Mouse (Mus musculus) limb, embryonic 11.5 days (tissue): ENCODE measurements at regions not wholly inside any gene's neighbourhood (a gene's known extent, or its start where the extent isn't known, plus 50 kb on each side); places are given as distances from the start of the nearest gene placed in this dataset.

Experiments
- ATAC-seq: fragments of 200-750 bp; cut with Nextera tagmentation; 2 replicates; pipeline ENCODE4 v1.8.0; 2017; ENCODE audit warnings: low read depth; ENCODE audit not compliant: insufficient number of reproducible peaks, low FRiP score, low TSS enrichment
- DNase-seq: peaks from one replicate; pipeline ENCODE4 v3.0.0-alpha.2; 2015; ENCODE audit warnings: low spot score
- H3K27ac ChIP-seq: fragments of 300-500 bp; sonication (generic); replicated peaks from 2 replicates; pipeline ENCODE4 v1.5.1; 2014; ENCODE audit warnings: low read depth, mild to moderate bottlenecking, low read length
- H3K27me3 ChIP-seq: fragments of 300-500 bp; sonication (generic); 2 replicates; pipeline ENCODE4 v1.6.1; 2014; ENCODE audit warnings: mild to moderate bottlenecking, low read length, mixed read lengths; ENCODE audit not compliant: control insufficient read depth, insufficient read depth
- H3K36me3 ChIP-seq: fragments of 300-500 bp; sonication (generic); 2 replicates; pipeline ENCODE4 v1.6.1; 2014; ENCODE audit warnings: mild to moderate bottlenecking, low read length, moderate library complexity, mixed read lengths; ENCODE audit not compliant: control insufficient read depth, insufficient read depth
- H3K4me1 ChIP-seq: fragments of 300-500 bp; sonication (generic); 2 replicates; pipeline ENCODE4 v1.6.1; 2014; ENCODE audit warnings: low read length, mixed read lengths; ENCODE audit not compliant: control insufficient read depth, insufficient read depth
- H3K4me2 ChIP-seq: fragments of 300-500 bp; sonication (generic); 2 replicates; pipeline ENCODE4 v1.6.1; 2014; ENCODE audit warnings: low read depth, mild to moderate bottlenecking, moderate library complexity; ENCODE audit not compliant: severe bottlenecking
- H3K4me3 ChIP-seq: fragments of 300-500 bp; sonication (generic); 2 replicates; pipeline ENCODE4 v1.5.1; 2014; ENCODE audit warnings: low read depth, low read length
- H3K9ac ChIP-seq: fragments of 300-500 bp; sonication (generic); 2 replicates; pipeline ENCODE4 v1.6.1; 2014; ENCODE audit warnings: mild to moderate bottlenecking, low read length
- H3K9me3 ChIP-seq: fragments of 300-500 bp; sonication (generic); 2 replicates; pipeline ENCODE4 v1.6.1; 2016; ENCODE audit warnings: low read length; ENCODE audit not compliant: control insufficient read depth
- WGBS: fragments of 180-500 bp; shearing (Covaris S2); extraction: QIAGEN DNeasy Blood & Tissue Kit; methylation state at CpG from one replicate; pipeline ENCODE4 v1.1.7; 2014; 5-methylcytosine and 5-hydroxymethylcytosine counted together

DNA sequence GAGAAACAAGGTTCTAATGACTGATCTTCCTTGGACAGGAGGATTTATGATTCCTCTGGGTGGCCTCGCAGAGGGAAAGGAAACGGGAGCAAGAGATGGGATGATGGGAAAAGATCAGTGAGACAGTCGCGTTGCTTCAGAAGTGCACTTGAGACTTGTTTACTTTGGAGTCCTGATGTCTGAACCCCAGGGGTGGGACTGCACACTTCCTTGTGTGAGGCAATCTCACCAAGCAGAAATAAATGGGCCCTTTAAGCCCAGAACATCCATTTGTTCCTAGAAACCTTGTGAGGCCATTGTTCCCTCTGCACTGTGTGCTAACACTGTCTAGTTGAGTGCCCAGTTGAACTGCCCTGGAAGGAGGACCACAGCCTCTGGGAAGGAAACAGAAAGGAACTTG lies 81.5 kb upstream of the Tmc1 start:
- Histone ChIP-seq H3K27me3 (no peaks in the 10 kb centered on the region), H3K4me1 (no peaks in the 10 kb centered on the region), H3K9ac (no peak overlapping the region), H3K27ac (no peak overlapping the region), H3K9me3 (no peaks in the 10 kb centered on the region), H3K4me3 (no peak overlapping the region), H3K4me2 (no peak overlapping the region), H3K36me3 (no peaks in the 10 kb centered on the region)
- ATAC-seq, result no peak
- 37% methylated on average over 4 of the region's 4 CpGs for WGBS
- DNase-seq, result no peak

DNA sequence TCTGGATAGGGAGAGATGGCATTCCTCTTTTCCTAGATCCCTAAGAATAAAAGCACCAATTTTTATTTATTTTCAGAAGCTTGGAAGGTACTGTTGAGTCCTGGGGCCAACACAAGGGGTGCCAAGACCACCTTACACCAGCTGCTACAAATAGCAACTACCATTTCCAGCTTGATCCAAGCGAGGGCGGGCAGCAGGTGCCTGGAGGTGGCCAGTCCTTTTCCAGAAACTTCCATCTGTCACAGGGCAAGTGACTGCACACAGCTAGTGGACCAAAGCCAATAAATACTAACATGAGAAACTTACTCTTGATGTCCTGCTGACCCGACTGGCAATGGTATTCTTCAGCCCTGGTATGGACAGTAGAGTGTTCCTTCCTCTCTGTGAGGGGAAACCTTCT lies 80.0 kb upstream of the Tmc1 start:
- no peak for DNase-seq
- WGBS, result 86% methylated on average over 3 of the region's 3 CpGs
- H3K9ac ChIP-seq, result no peak overlapping the region
- no peaks in the 10 kb centered on the region for H3K4me1 ChIP-seq
- H3K9me3 ChIP-seq, result no peaks in the 10 kb centered on the region
- H3K27me3 ChIP-seq, result no peaks in the 10 kb centered on the region
- H3K27ac ChIP-seq, result no peak overlapping the region
- no peak for ATAC-seq
- H3K36me3 ChIP-seq, result no peaks in the 10 kb centered on the region
- H3K4me2 ChIP-seq, result no peak overlapping the region
- no peak overlapping the region for H3K4me3 ChIP-seq

DNA sequence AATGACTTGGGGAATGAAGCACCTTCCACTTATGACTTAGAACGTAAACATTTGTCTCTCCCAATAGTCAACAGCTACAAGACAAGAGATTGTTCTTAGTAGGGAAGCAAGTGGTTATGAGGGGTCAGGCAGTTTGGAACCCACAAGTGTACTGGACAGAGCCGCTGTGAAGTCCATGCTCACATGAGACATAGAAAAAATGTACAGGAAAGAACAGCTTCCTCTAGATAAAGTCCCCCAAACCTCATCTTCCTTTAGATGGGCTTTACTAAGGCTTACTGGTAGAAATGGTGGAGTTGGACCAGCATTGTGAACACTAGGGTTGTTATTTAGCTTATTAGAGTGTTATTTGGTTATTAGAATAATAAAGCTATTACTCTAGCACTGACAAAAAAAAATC lies 78.6 kb upstream of the Tmc1 start:
- H3K36me3 ChIP-seq, result no peaks in the 10 kb centered on the region
- no peaks in the 10 kb centered on the region for H3K27me3 ChIP-seq
- no peaks in the 10 kb centered on the region for H3K4me1 ChIP-seq
- 86% methylated on average over 2 of the region's 2 CpGs for WGBS
- H3K9me3 ChIP-seq, result no peaks in the 10 kb centered on the region
- no peak overlapping the region for H3K4me3 ChIP-seq
- H3K4me2 ChIP-seq, result no peak overlapping the region
- ATAC-seq (no peak), DNase-seq (no peak)
- no peak overlapping the region for H3K9ac ChIP-seq
- H3K27ac ChIP-seq, result no peak overlapping the region

DNA sequence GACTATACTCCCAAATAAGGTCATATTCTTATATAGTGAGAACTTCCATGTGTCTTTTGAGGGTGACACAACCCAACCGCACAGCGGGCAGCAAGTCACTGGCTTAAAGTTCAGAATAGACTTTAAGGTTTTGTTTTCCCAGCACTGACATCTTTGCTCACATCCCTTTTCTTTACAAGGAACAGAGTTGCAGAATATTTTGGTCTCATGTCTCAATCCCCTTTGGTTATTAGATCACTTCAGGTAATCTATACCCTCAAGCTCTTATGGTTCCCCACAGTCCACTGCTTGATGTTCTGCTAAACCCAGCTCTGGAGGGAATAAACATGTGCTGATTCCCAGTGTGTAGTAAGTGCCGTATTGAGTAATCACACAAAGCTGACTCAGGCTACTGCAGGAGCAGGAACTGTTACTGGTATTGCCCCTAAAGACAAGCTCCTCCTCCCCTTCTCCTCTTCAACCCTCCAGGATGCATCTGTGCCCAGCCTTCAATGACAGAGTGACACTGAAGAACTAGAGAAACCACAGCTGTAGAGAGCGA lies 77.8 kb upstream of the Tmc1 start:
- Histone ChIP-seq H3K9ac (no peak overlapping the region), H3K4me3 (no peak overlapping the region), H3K36me3 (no peaks in the 10 kb centered on the region), H3K9me3 (no peaks in the 10 kb centered on the region), H3K27ac (no peak overlapping the region), H3K4me1 (no peaks in the 10 kb centered on the region), H3K27me3 (no peaks in the 10 kb centered on the region), H3K4me2 (no peak overlapping the region)
- ATAC-seq (no peak), DNase-seq (no peak)
- WGBS, result 81% methylated on average over 4 of the region's 4 CpGs

DNA sequence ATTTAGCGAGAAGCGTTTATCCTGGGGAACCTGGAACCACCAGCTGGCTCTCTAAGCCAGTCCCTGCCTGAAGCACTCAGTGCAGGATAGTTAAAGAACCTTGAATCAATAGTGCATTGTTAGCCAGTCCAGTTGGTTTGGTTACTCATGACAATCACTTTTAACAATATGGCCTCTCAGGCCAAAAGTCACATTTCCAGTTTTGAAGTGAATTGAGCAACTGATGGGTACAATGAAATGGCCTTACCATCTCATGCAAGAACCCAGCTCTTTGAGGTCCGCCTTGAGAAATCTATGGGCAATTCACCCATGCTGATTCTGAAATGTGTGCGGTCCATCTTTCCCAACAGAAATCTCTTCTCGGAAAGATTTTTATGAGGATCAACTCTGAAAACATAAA lies 77.0 kb upstream of the Tmc1 start:
- WGBS, result 84% methylated on average over 5 of the region's 5 CpGs
- no peak for DNase-seq
- Histone ChIP-seq H3K27me3 (no peaks in the 10 kb centered on the region), H3K4me2 (no peak overlapping the region), H3K36me3 (no peaks in the 10 kb centered on the region), H3K27ac (no peak overlapping the region), H3K9ac (no peak overlapping the region), H3K4me1 (no peaks in the 10 kb centered on the region), H3K4me3 (no peak overlapping the region), H3K9me3 (no peaks in the 10 kb centered on the region)
- ATAC-seq, result no peak

DNA sequence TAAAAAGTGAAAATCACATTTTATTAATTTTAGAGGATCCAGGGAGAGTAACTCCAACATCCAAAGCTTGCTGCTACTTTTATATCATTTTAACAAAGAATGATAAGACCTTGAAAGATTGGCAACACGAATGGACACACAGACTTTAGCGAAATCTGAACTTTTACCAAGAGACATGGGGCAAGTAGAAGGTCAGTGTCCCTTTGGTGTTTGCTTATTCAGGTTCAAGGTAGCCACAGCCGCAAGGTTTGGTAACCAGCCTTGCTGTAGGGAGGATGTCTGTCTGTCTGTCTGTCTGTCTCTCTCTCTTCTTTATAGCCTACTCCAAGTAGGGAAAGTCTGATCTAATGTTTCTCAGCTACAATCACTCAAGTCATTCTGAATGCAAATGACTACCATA lies 75.0 kb upstream of the Tmc1 start:
- no peak for ATAC-seq
- no peak overlapping the region for H3K4me3 ChIP-seq
- no peak for DNase-seq
- H3K36me3 ChIP-seq, result no peaks in the 10 kb centered on the region
- no peaks in the 10 kb centered on the region for H3K27me3 ChIP-seq
- no peaks in the 10 kb centered on the region for H3K9me3 ChIP-seq
- WGBS, result 89% methylated on average over 3 of the region's 3 CpGs
- H3K9ac ChIP-seq, result no peak overlapping the region
- no peak overlapping the region for H3K4me2 ChIP-seq
- no peaks in the 10 kb centered on the region for H3K4me1 ChIP-seq
- H3K27ac ChIP-seq, result no peak overlapping the region

DNA sequence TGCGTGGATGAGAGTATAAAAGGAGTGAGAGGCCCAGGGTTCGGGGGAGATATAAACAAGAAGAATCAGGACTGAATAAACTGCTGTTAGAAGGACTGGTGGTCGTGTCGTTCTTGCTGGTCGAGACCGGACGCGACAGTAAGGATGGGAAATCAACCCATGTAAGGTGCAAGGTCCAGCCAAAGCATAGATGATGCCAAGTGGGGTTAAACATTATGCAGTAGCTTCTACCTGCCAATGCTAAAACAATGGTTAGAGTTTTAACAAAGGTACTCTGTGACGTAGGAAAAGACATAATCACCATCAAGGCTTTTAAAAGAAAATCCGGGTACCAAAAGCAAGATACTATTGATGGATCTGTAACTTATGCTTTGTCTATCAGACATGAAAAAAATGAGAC lies 58.4 kb upstream of the Tmc1 start:
- 92% methylated on average over 8 of the region's 10 CpGs for WGBS
- H3K36me3 ChIP-seq, result no peaks in the 10 kb centered on the region
- H3K27ac ChIP-seq, result no peak overlapping the region
- H3K9ac ChIP-seq, result no peak overlapping the region
- H3K9me3 ChIP-seq, result no peaks in the 10 kb centered on the region
- H3K27me3 ChIP-seq, result no peaks in the 10 kb centered on the region
- no peaks in the 10 kb centered on the region for H3K4me1 ChIP-seq
- no peak overlapping the region for H3K4me2 ChIP-seq
- no peak overlapping the region for H3K4me3 ChIP-seq
- DNase-seq, result no peak
- no peak for ATAC-seq

DNA sequence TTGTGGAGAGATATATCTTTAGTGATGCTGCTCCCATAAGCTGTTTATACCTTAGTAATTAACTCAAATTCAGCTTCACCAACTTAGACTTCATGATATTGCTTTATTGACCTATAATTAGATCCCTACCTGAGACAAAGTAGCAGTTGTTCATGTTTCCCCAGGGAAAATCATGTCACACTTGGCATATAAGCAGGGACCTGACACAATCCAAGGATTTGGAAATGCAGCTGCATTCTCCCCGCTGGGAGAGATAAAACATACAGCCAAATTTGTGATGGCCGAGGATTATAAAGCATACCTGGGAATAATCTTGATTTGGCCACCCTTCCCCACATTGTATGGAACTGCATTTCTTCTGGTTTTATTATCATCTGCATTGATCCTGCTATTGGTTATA lies 55.6 kb upstream of the Tmc1 start:
- Histone ChIP-seq H3K9ac (no peak overlapping the region), H3K27me3 (no peaks in the 10 kb centered on the region), H3K9me3 (no peaks in the 10 kb centered on the region), H3K4me3 (no peak overlapping the region), H3K4me2 (no peak overlapping the region), H3K27ac (no peak overlapping the region), H3K36me3 (no peaks in the 10 kb centered on the region), H3K4me1 (no peaks in the 10 kb centered on the region)
- no peak for DNase-seq
- WGBS, result 92% methylated on average over 2 of the region's 2 CpGs
- ATAC-seq, result no peak

DNA sequence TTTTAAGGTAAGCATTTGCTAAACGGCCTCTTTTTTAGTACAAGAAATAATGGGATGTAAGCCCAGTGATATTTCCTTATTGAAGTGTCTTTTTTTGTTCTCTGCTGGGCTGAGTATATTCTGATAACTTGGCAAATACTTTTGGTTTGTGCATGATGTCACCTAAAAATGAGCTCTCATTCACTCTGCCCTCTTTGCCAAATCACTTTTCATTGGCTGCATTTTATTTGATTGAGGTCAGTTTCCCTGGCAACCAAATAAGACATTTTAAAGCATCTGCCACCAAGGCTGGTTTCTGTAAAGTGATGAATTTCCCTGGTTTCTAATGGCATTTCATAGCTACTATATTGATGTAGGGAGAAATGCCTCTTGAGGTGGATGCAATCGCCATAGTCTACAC lies 50.4 kb upstream of the Tmc1 start:
- no peaks in the 10 kb centered on the region for H3K4me1 ChIP-seq
- H3K27ac ChIP-seq, result no peak overlapping the region
- H3K9ac ChIP-seq, result no peak overlapping the region
- H3K9me3 ChIP-seq, result no peaks in the 10 kb centered on the region
- no peaks in the 10 kb centered on the region for H3K27me3 ChIP-seq
- WGBS, result 90% methylated on average over 2 of the region's 2 CpGs
- no peaks in the 10 kb centered on the region for H3K36me3 ChIP-seq
- H3K4me2 ChIP-seq, result no peak overlapping the region
- ATAC-seq (no peak), DNase-seq (no peak)
- no peak overlapping the region for H3K4me3 ChIP-seq
